Mouse (Mus musculus): ENCODE results near the gene Ninl.

The Ninl gene

GRCm38 (mm10) chr2:151039232-151039695 is at the start of gene Ninl, which contains the start of gene Nanp:
Gene Ninl, minus strand, starts transcription at chr2:151039382.
Gene Nanp, minus strand, starts transcription at chr2:151039398.
- peak; percentile 93 for DNase-seq

GRCm38 (mm10) chr2:151056637-151057036 is 17.5 kb upstream of the Ninl start:
- DNase-seq: no peak

DNA sequence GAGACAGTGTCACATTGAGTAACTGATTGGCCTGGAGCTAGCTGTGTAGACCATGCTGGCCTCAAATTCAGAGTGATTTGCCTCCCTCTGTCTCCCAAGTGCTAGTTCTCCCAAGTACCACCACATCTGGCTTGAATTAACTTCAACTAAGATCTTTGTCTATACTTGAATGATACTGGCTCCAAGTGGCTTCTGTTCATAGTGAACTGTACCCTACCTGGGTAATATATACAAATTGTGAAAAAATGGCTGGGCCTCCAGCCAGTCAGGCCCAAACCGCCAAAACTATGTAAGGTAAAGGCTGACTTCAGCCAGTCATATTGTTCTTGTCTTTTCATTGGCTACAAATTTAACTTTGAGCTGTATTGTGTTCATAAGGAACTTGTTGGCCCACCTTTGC is 1.2 kb upstream of the Ninl start:
- no peak for DNase-seq

GRCm38 (mm10) chr2:151039726-151040125 is 544 bp upstream of the Ninl start:
- no peak for DNase-seq

DNA sequence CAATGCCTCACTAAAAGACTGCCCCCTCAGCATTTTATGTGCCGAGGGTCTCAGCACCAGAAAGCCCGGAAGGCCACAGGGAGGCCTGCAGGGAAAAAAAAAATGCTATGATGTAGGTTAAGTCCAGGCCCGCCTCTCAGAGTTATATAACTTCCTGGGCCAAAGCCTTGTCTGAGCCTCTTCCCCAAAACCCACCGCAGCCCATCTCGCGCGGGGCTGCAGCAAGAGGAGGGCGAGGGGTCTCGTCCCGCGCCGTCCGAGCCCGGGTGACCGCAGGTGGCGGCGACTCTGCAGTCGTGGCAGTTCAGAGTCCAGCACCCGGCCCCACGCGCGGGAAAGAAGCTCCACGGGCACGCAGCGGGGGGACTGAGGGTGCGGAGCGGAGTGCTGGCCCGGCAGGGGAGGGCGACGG is 365 bp downstream of the Ninl start:
- DNase-seq: no peak

DNA sequence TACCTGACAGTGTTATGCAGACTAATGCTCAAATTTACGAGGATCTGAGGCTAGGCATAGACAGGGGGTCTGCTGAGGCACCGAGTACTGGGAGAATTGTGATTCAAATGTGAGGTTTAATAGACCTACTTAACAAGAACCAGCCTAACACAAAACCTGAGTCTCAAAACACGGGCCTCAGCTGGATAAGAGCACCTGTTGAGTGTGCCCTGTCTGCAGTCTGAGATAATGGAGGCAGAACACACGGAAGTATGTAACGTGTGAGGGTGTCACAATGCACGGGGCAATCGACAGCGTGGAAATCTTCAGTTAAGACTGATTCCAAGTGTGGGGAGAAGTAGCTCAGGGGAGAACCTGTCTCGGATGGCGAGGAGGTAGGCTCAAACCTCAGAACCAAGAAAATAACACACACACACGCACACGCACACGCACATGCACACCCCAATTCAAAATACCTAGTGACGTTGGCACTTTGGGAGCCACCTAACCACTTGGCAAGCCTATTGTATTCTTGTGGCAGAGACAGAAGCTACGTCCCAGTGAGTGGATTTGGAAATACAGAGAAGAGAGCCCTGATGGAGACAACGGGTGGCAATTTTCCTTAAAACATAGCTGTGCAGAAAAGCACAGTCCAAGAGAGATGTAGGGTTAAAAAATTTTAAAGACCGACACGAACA is 1.2 kb downstream of the Ninl start:
- DNase-seq: peak; percentile 4

DNA sequence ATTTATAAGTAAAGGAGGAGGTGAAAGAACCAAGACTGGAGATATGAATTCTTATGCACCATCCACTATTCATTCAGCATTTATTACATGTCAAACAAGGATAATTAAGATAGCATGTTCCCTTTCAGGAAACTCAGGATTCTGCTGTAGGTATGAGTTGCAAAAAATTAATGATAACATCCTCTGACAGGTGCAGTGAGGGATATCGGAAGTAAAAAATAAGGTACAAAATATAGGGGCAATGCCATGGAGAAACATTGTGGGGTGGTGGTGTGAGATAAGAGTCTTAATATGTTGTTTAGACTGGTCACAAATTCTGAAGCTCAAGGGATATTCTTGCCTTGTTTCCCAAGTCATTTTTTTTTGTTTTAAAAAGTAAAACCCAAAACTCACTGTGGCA is 1.9 kb downstream of the Ninl start:
- no peak for DNase-seq

DNA sequence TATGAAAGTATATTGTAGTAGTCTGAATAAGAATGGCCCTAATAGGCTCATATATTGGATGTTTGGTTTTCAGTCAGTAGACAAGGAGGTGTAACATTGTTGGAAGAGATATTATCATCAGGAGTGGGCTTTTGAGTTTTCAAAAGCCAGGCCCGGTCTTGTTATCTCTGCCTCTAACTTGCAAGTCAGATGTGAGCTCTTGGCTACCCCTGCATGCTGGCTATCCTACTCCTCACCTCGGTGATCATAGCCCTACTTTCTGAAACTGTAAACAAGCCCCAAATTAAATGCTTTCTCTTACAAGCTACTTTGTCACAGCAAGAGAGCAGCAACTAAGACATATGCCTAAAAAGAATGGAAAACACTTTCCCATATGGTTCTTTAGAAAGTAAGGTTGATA is 2.5 kb downstream of the Ninl start:
- no peak for DNase-seq

DNA sequence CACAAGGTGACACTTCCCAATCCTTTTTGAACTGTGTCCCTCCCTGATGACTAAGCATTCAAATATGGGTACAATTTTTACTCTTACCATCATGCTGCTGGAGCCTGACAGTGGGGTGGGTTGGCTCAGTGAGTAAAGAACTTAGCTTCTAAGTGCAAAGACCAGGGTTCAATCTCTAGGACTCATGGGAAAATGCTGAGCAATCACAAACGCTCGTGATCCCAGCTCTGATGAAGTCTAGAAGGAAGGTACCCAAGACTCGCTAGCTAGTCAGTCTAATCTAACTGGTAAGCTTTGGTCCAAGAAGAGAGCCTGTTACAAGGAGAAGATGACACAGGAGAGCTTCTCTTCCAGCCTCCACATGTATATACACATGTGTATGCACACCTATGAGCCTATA is 4.7 kb downstream of the Ninl start:
- no peak for DNase-seq

DNA sequence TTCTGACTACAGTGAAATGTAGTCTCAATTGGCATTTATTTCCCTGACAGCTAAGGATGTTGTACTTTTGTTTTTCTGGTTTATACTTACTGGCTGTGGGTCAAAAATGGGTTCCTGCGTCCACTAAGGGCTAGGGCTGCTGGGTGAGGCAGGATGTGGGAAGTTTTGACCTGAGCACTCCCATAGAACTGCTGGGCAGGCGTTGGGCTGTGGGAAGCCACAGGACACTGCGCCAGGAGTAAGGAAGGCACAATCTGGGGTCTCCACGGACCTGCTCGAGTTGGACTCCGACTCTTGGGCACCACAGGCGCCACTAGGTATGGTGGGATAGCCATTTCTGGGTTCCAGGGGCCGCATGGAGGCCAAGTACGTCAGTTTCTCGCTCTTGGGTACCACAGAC is 18.0 kb downstream of the Ninl start:
- no peak for DNase-seq

- DNase-seq: no peak
Observed at GRCm38 (mm10) chr2:151015316-151015715, 23.9 kb downstream of the Ninl start.

DNA sequence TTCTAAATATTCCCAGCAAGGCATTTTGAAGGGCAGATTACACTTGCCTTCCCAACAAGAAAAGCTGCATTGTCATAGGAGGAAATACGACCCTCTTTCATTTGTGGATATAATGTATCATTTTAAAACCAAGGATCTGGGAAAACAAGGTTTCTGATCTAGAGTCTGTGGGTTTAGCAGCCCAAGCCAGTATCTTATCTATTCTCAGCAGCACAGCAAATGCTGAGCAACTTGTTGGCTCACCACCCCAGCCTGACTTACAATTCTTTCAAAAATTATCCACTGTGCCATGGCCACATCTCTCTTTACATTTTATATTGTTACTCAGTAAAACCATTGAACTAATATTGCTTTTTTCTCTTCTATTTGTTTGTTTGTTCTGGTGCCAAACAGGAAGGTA is 27.9 kb downstream of the Ninl start:
- no peak for DNase-seq

- DNase-seq: no peak
Observed at GRCm38 (mm10) chr2:151009515-151010085, 29.6 kb downstream of the Ninl start.

DNA sequence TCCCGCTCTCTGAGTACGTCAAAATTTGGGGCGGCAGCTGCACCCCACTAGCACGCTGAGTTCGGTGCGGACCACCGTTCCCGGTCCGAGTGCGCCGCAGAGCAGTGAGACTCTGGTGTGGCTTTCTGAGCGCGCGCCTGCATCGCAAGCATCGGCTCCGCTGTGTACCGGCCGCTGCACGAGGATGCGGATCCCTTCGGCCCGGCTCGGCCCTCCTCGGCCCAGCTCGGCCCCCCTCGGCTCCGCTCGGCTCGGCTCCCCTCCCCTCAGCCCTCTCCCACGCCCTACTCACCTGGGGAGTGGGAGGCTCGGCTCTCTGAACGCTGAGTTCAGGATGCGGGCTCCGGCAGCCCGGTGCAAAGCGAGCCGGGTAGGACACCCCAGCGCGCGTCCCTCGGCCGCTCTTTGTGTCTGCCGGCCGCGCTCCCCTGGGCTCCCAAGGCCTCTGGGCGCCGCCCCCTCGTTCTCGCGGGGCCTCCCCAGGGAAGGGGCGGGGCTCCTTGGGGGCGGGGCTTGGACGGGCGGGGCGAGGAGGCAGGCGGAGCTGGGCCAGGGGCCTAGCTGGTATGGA is 30.2 kb downstream of the Ninl start:
- DNase-seq: peak; percentile 81

- no peak for DNase-seq
Observed at GRCm38 (mm10) chr2:151008517-151008932, 30.7 kb downstream of the Ninl start.

- DNase-seq: no peak
Observed at GRCm38 (mm10) chr2:151008006-151008405, 31.2 kb downstream of the Ninl start.

DNA sequence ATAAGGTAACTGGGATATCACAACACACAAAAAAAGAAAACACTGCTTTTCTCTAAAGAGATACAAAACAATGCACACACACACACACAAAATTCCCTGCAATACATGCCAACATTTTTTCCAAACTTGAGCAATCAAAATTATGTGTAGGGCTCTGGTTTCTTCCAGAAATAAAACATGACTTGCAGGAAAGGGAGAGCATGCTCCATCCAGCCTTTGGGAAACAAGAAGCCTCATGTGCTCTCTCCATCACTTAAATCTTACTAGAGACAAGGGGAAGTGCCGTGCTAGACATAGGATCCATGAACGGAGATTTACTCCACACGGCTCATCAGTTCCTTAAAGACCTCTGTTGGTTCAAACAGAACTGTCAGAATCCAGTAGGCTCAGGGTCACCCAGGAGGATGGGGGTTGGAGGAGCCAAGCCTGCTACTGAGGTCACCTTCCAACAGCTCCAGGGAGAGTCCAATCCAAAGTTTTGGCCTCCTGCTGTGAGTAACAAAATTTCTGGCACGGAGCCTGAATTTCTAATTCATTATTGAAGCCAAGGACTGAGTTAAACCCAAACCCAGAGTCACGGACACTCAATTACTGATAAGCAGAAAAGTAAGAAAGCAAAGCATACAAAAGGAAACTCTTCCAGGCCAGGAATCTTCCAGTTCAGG is 32.8 kb downstream of the Ninl start:
- peak; percentile 66 for DNase-seq

DNA sequence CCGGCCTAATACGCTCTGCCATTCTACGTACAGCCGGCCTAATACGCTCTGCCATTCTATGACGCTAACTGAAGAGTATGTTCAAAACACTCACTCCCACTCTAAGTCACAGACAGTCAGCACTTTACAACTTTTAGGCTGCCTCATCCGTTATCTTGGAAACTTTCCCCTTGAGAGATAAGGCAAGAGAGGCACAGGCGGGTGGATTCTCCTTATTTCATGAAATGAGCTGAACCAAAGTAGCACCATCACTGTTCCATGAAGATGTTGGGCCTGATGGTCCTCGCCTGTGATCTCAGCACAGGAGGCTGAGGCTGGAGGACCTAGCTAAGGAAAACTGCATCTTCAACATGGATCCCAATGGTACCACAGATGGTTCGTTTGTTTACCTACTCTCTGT is 34.8 kb downstream of the Ninl start:
- no peak for DNase-seq

GRCm38 (mm10) chr2:151003796-151004195 is 35.4 kb downstream of the Ninl start:
- DNase-seq: no peak

GRCm38 (mm10) chr2:151001619-151002175 is 37.5 kb downstream of the Ninl start:
- no peak for DNase-seq

DNA sequence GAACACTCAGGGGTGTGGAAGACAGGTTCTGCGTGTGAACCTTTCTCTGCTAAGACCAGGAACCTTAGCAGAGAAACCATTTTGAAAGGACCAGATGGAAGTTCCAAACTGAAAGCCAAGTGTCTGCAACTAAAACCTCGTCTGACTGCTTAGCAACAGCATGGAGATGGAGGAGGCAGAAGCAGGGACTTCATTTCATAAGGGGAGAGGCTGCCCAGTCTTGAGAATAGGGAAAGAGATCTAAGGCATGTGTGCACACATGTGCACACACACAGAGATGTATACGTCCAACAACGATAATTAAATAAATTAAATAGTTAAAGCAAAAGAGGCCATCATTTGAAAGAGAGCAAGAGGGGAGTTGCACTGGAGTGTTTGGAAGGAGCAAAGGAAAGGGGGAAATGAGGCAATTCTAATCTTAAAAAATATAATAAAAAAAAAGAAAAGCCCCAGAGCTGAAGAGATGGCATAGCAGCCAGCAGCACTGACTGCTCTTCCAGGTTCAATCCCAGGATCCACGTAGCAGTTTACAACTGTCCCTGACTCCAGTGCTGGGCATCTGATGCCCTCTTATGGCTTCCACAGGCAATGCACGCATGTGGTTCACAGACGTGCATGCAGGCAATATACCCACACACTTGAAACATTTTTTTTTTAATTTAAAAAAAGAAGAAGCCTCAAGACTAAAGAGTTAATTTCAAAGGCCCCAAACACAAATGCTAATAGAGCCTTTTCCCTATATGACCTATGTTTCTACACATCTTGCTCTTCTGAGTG is 38.6 kb downstream of the Ninl start:
- DNase-seq: peak; percentile 69

DNA sequence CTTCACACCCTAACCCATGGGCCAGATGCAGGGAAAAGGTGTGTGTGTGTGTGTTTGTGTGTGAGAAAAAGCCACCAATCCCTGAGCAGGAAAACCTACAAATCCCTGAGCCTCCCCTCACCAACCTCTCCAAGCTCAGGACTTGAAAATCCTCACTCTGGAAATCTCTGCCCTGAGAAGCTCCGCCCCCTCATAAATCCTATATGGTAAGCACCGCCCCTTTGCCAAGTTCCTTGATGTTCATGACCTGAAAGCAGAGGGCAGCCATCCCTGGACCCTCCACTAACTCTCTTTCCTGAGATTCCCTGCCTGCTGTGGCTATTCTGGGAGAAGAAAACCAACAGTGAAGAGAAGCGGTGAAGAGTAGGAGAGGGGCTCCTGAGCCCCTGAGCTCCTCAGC is 40.2 kb downstream of the Ninl start:
- no peak for DNase-seq

GRCm38 (mm10) chr2:150997618-150998017 is 41.6 kb downstream of the Ninl start:
- no peak for DNase-seq
